Mouse (Mus musculus): ENCODE results near the gene Nop56. TPM values are rescaled to one million over a fixed set of nuclear protein-coding genes. Genes with fewer than 3 reads are reported as not detected.
A peak's percentile ranks its signal among the peaks of the same experiment; 100 is the strongest.

Nop56 gene
- polyA plus RNA-seq, 1 experiment from 2014 or later = 516 TPM

DNA sequence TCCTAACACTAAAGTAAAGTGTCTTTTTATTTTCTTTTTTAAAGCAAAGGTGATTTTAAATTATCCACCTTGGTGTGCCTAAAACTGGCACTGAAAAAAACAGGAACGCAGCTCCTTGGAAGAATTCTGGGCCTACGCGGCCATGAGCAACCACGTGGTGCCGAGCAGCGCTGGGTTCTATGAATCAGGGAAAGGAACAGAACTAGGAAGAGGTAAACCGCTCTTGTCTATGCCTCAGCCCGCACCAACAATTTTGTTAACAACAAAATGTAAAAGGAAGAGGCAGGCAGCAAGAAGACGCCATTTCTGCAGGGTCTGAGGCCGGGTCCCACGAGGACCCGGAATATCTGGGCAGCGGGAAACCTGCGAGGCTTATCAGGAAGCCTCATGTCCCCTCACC, 498 bp upstream of the Nop56 start:
- Histone ChIP-seq H3K36me3 (ENCODE audit: control insufficient read depth, insufficient read depth, low read length) (peaks cover 30% of the 10 kb centered on the region), H3K27ac (ENCODE audit: low read depth, low read length) (peak overlapping the region; percentile 77), H3K4me3 (ENCODE audit: low read depth, low read length) (peak overlapping the region; percentile 97), H3K4me2 (peak overlapping the region; percentile 73), H3K4me1 (replicated peaks; ENCODE audit: control insufficient read depth, insufficient read depth, low read length) (peaks cover 21% of the 10 kb centered on the region), H3K27me3 (replicated peaks; ENCODE audit: control insufficient read depth, insufficient read depth, low read length) (no peaks in the 10 kb centered on the region), H3K9me3 (ENCODE audit: control insufficient read depth, low read length) (no peaks in the 10 kb centered on the region), H3K9ac (ENCODE audit: low read depth, low read length) (peak overlapping the region; percentile 100)
- 3% methylated on average over 14 of the region's 14 CpGs for WGBS
- ATAC-seq (replicated peaks; ENCODE audit: low FRiP score) = peak; percentile 14
- no peak for DNase-seq (ENCODE audit: low spot score)

- H3K27ac ChIP-seq (ENCODE audit: low read depth, low read length) = peak overlapping the region; percentile 92
- H3K4me1 ChIP-seq (replicated peaks; ENCODE audit: control insufficient read depth, insufficient read depth, low read length) = peaks cover 21% of the 10 kb centered on the region
- H3K36me3 ChIP-seq (ENCODE audit: control insufficient read depth, insufficient read depth, low read length) = peaks cover 37% of the 10 kb centered on the region
- H3K9me3 ChIP-seq (ENCODE audit: control insufficient read depth, low read length) = no peaks in the 10 kb centered on the region
- no peaks in the 10 kb centered on the region for H3K27me3 ChIP-seq (replicated peaks; ENCODE audit: control insufficient read depth, insufficient read depth, low read length)
- ATAC-seq (replicated peaks; ENCODE audit: low FRiP score) (no peak), DNase-seq (ENCODE audit: low spot score) (no peak)
- H3K4me2 ChIP-seq = peak overlapping the region; percentile 91
- H3K9ac ChIP-seq (ENCODE audit: low read depth, low read length) = peak overlapping the region; percentile 100
- peak overlapping the region; percentile 97 for H3K4me3 ChIP-seq (ENCODE audit: low read depth, low read length)
- under 1% methylated on average over 10 of the region's 10 CpGs for WGBS
These were observed 632 bp downstream of the Nop56 start for GRCm38 (mm10) chr2:130274862-130275261.

DNA sequence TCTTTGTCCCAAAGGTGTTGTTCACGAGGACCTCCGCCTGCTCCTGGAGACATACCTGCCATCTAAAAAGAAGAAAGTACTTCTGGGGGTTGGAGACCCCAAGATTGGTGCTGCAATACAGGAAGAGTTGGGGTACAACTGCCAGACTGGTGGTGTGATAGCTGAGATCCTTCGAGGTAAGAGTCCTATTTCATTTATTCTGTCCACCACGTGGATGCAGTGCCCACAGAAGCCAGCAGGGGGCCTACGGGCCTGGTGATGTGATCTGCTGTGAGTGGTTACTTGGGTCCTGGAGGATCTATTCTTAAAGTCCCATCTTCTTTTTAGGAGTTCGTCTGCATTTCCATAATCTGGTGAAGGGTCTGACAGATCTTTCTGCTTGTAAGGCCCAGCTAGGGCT, 1.4 kb downstream of the Nop56 start:
- no peaks in the 10 kb centered on the region for H3K27me3 ChIP-seq (replicated peaks; ENCODE audit: control insufficient read depth, insufficient read depth, low read length)
- peaks cover 42% of the 10 kb centered on the region for H3K36me3 ChIP-seq (ENCODE audit: control insufficient read depth, insufficient read depth, low read length)
- DNase-seq (ENCODE audit: low spot score) (peak; percentile 75), ATAC-seq (replicated peaks; ENCODE audit: low FRiP score) (no peak)
- peak overlapping the region; percentile 91 for H3K4me2 ChIP-seq
- H3K9ac ChIP-seq (ENCODE audit: low read depth, low read length) = peak overlapping the region; percentile 100
- no peaks in the 10 kb centered on the region for H3K9me3 ChIP-seq (ENCODE audit: control insufficient read depth, low read length)
- WGBS = 19% methylated on average over 6 of the region's 6 CpGs
- H3K27ac ChIP-seq (ENCODE audit: low read depth, low read length) = peak overlapping the region; percentile 92
- H3K4me3 ChIP-seq (ENCODE audit: low read depth, low read length) = peak overlapping the region; percentile 97
- H3K4me1 ChIP-seq (replicated peaks; ENCODE audit: control insufficient read depth, insufficient read depth, low read length) = peaks cover 21% of the 10 kb centered on the region

- no peak overlapping the region for H3K4me2 ChIP-seq
- peak; percentile 6 for ATAC-seq (replicated peaks; ENCODE audit: low FRiP score)
- H3K4me3 ChIP-seq (ENCODE audit: low read depth, low read length) = no peak overlapping the region
- DNase-seq (ENCODE audit: low spot score) = no peak
- 23% methylated on average over 8 of the region's 8 CpGs for WGBS
- peaks cover 51% of the 10 kb centered on the region for H3K36me3 ChIP-seq (ENCODE audit: control insufficient read depth, insufficient read depth, low read length)
- H3K9me3 ChIP-seq (ENCODE audit: control insufficient read depth, low read length) = no peaks in the 10 kb centered on the region
- H3K4me1 ChIP-seq (replicated peaks; ENCODE audit: control insufficient read depth, insufficient read depth, low read length) = peaks cover 24% of the 10 kb centered on the region
- H3K27ac ChIP-seq (ENCODE audit: low read depth, low read length) = no peak overlapping the region
- no peak overlapping the region for H3K9ac ChIP-seq (ENCODE audit: low read depth, low read length)
- no peaks in the 10 kb centered on the region for H3K27me3 ChIP-seq (replicated peaks; ENCODE audit: control insufficient read depth, insufficient read depth, low read length)
These were observed 5.4 kb downstream of the Nop56 start for GRCm38 (mm10) chr2:130279600-130280091.

GRCm38 (mm10) chr2:130280224-130280623, 6.0 kb downstream of the Nop56 start:
- no peaks in the 10 kb centered on the region for H3K9me3 ChIP-seq (ENCODE audit: control insufficient read depth, low read length)
- no peak overlapping the region for H3K4me2 ChIP-seq
- H3K36me3 ChIP-seq (ENCODE audit: control insufficient read depth, insufficient read depth, low read length) = peaks cover 47% of the 10 kb centered on the region
- DNase-seq (ENCODE audit: low spot score) (no peak), ATAC-seq (replicated peaks; ENCODE audit: low FRiP score) (no peak)
- WGBS = 59% methylated on average over 7 of the region's 7 CpGs
- peaks cover 24% of the 10 kb centered on the region for H3K4me1 ChIP-seq (replicated peaks; ENCODE audit: control insufficient read depth, insufficient read depth, low read length)
- no peak overlapping the region for H3K27ac ChIP-seq (ENCODE audit: low read depth, low read length)
- no peak overlapping the region for H3K4me3 ChIP-seq (ENCODE audit: low read depth, low read length)
- no peaks in the 10 kb centered on the region for H3K27me3 ChIP-seq (replicated peaks; ENCODE audit: control insufficient read depth, insufficient read depth, low read length)
- H3K9ac ChIP-seq (ENCODE audit: low read depth, low read length) = no peak overlapping the region

- no peak overlapping the region for H3K9ac ChIP-seq (ENCODE audit: low read depth, low read length)
- H3K36me3 ChIP-seq (ENCODE audit: control insufficient read depth, insufficient read depth, low read length) = peaks cover 41% of the 10 kb centered on the region
- DNase-seq (ENCODE audit: low spot score) = no peak
- H3K4me2 ChIP-seq = no peak overlapping the region
- peaks cover 20% of the 10 kb centered on the region for H3K4me1 ChIP-seq (replicated peaks; ENCODE audit: control insufficient read depth, insufficient read depth, low read length)
- ATAC-seq (replicated peaks; ENCODE audit: low FRiP score) = no peak
- no peak overlapping the region for H3K27ac ChIP-seq (ENCODE audit: low read depth, low read length)
- no peaks in the 10 kb centered on the region for H3K9me3 ChIP-seq (ENCODE audit: control insufficient read depth, low read length)
- 77% methylated on average over 4 of the region's 4 CpGs for WGBS
- H3K4me3 ChIP-seq (ENCODE audit: low read depth, low read length) = no peak overlapping the region
- no peaks in the 10 kb centered on the region for H3K27me3 ChIP-seq (replicated peaks; ENCODE audit: control insufficient read depth, insufficient read depth, low read length)
These were observed 6.6 kb downstream of the Nop56 start for GRCm38 (mm10) chr2:130280818-130281217.

DNA sequence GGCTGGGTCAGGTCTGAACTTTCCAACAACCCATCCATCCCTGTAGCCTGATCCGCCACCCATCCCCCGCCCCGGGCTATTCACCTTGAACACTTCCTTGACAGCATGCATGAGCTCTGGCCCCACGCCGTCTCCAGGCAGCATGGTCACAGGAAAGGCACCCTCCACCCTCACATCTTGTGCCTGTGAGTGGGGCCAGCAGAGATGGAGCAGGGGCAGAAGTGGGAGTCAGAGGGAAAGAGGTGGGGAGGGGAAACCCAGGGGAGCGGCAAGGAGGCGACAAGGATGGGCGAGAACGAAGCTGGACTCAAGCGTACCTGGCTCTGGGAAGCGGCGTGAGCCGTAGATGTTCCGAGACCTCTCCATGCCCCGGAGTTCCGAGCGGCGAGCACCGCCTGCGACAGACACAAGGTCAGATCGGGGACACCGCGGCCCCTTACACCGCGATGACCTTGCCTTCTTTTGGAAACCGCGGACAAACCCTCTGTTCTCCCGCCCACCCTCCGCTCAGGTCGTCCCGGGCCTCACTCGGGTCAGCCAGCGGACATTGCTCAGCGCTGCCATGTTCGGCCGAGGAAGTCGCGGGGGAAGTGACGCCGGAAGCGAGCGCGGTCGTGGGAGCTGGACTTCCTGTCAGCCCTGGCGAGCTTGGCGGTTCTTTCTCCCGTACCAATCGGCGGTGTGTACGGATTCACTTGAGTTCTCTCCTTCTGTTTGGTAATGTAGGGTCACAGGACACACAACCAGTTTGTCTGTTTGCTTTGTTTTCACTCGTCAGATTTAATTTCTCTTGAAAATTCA, 9.8 kb downstream of the Nop56 start, which contains the start of gene Idh3b:
Gene Idh3b (minus strand): TSS at position 694 of the 801 bp plus-strand sequence.
- Histone ChIP-seq H3K4me1 (replicated peaks; ENCODE audit: control insufficient read depth, insufficient read depth, low read length) (peaks cover 7% of the 10 kb centered on the region; the same call in 1 of the 2 replicates), H3K9me3 (ENCODE audit: control insufficient read depth, low read length) (no peaks in the 10 kb centered on the region), H3K27ac (ENCODE audit: low read depth, low read length) (peak within 1 kb of the TSS; percentile 73), H3K27me3 (replicated peaks; ENCODE audit: control insufficient read depth, insufficient read depth, low read length) (no peaks in the 10 kb centered on the region), H3K4me2 (peak within 1 kb of the TSS; percentile 81), H3K36me3 (ENCODE audit: control insufficient read depth, insufficient read depth, low read length) (peaks cover 21% of the 10 kb centered on the region; the same call in 1 of the 2 replicates), H3K9ac (ENCODE audit: low read depth, low read length) (peak within 1 kb of the TSS; percentile 83), H3K4me3 (ENCODE audit: low read depth, low read length) (peak within 1 kb of the TSS; percentile 86)
- peak; percentile 79 for ATAC-seq (replicated peaks; ENCODE audit: low FRiP score)
- DNase-seq (ENCODE audit: low spot score) = peak; percentile 91
- 1% methylated on average over 51 of the region's 51 CpGs for WGBS

DNA sequence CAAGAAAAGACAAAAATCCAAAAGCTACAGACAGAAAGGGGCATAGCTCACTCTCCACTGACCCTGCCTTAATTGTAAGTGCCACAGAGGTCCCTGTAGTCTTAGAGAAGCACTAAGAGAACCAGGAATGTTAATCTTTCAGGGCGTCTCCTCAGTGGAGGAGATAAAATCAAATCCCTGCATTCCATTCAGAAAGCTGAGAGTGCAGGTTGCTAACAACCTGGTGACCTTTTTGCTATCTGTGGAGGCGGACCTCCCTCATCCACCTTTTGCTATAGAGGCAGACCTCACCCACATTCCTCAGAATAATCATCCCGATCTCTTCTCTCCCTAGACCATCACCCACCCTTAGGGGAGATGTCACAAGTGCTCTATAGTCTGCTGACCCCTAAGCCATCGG, 14.9 kb downstream of the Nop56 start:
- no peak overlapping the region for H3K4me2 ChIP-seq
- no peak for ATAC-seq (replicated peaks; ENCODE audit: low FRiP score)
- H3K4me1 ChIP-seq (replicated peaks; ENCODE audit: control insufficient read depth, insufficient read depth, low read length) = 0 out of 2 replicates have a peak, but pooled peaks cover 2% of the 10 kb centered on the region
- H3K9ac ChIP-seq (ENCODE audit: low read depth, low read length) = no peak overlapping the region
- no peaks in the 10 kb centered on the region for H3K36me3 ChIP-seq (ENCODE audit: control insufficient read depth, insufficient read depth, low read length)
- no peak for DNase-seq (ENCODE audit: low spot score)
- H3K27me3 ChIP-seq (replicated peaks; ENCODE audit: control insufficient read depth, insufficient read depth, low read length) = peaks cover 23% of the 10 kb centered on the region
- 56% methylated on average over 4 of the region's 4 CpGs for WGBS
- H3K27ac ChIP-seq (ENCODE audit: low read depth, low read length) = no peak overlapping the region
- no peak overlapping the region for H3K4me3 ChIP-seq (ENCODE audit: low read depth, low read length)
- H3K9me3 ChIP-seq (ENCODE audit: control insufficient read depth, low read length) = no peaks in the 10 kb centered on the region
